Mouse (Mus musculus) hindbrain, embryonic 16.5 days (tissue): ENCODE results near the gene Rasgrp1. TPM values are rescaled to one million over a fixed set of nuclear protein-coding genes. Genes with fewer than 3 reads are reported as not detected.

Source experiments
- ATAC-seq: fragments of 200-750 bp; cut with Nextera tagmentation; 2 replicates; pipeline ENCODE4 v1.8.0; 2017; ENCODE audit warnings: moderate TSS enrichment, moderate library complexity
- H3K27ac ChIP-seq: fragments of 300-500 bp; sonication (generic); 2 replicates; pipeline ENCODE4 v1.5.1; 2014; ENCODE audit warnings: low read depth, mild to moderate bottlenecking, control low read depth, low read length, moderate library complexity
- H3K27me3 ChIP-seq: fragments of 300-500 bp; sonication (generic); replicated peaks from 2 replicates; pipeline ENCODE4 v1.6.1; 2014; ENCODE audit warnings: low read length; ENCODE audit not compliant: control insufficient read depth, insufficient read depth
- H3K36me3 ChIP-seq: fragments of 300-500 bp; sonication (generic); 2 replicates; pipeline ENCODE4 v1.6.1; 2014; ENCODE audit warnings: mild to moderate bottlenecking, low read length, moderate library complexity, mixed read lengths; ENCODE audit not compliant: control insufficient read depth, insufficient read depth
- H3K4me1 ChIP-seq: fragments of 300-500 bp; sonication (generic); 2 replicates; pipeline ENCODE4 v1.6.1; 2014; ENCODE audit warnings: low read depth, low read length; ENCODE audit not compliant: control insufficient read depth, insufficient read depth
- H3K4me2 ChIP-seq: fragments of 300-500 bp; sonication (generic); 2 replicates; pipeline ENCODE4 v1.6.1; 2014; ENCODE audit warnings: mild to moderate bottlenecking, low read length, control low read depth, moderate library complexity
- H3K4me3 ChIP-seq: fragments of 300-500 bp; sonication (generic); 2 replicates; pipeline ENCODE4 v1.5.1; 2014; ENCODE audit warnings: mild to moderate bottlenecking, low read length, control low read depth, moderate library complexity
- H3K9ac ChIP-seq: fragments of 300-500 bp; sonication (generic); 2 replicates; pipeline ENCODE4 v1.6.1; 2014; ENCODE audit warnings: low read depth, mild to moderate bottlenecking, control low read depth, low read length, moderate library complexity
- H3K9me3 ChIP-seq: fragments of 300-500 bp; sonication (generic); 2 replicates; pipeline ENCODE4 v1.6.1; 2014; ENCODE audit warnings: mild to moderate bottlenecking, low read length, moderate library complexity; ENCODE audit not compliant: control insufficient read depth
- WGBS: fragments of 180-500 bp; shearing (Covaris S2); extraction: QIAGEN DNeasy Blood & Tissue Kit; methylation state at CpG from one replicate; pipeline ENCODE4 v1.1.7; 2014; 5-methylcytosine and 5-hydroxymethylcytosine counted together
- polyA plus RNA-seq: library from polyadenylated mRNA; unstranded; fragments of >200 nt; fragmentation: Nextera tagmentation; extraction: Ambion mirVana; gene quantifications from 2 replicates; pipeline ENCODE4 v1.2.1, GENCODE M21; 2015

Rasgrp1 gene
- polyA plus RNA-seq, 1 experiment from 2014 or later: 2.5 TPM

DNA sequence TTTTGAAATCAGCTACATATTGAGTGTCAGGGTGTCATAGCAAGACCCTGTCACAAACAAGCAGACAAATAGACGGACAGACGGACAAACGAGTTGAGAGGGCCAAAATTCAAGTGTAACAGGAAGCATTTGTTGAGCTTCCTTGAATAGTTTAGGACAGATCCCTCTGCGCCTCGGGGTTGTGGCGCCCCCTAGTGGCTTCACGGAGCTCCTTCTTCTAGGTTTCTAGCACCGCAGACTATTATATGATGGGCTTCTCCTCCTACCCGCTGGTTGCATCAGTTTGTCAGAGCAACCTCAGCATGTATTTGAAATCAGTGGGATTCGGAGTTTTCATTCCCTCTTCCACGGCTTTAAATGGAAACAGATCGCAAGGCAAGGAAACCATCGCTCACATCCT, 111.5 kb downstream of the Rasgrp1 start:
- Histone ChIP-seq H3K27ac (no peak overlapping the region), H3K36me3 (no peaks in the 10 kb centered on the region), H3K4me2 (peak overlapping the region; percentile 37), H3K9ac (peak overlapping the region; percentile 28; the same call in 1 of the 2 replicates), H3K9me3 (no peaks in the 10 kb centered on the region), H3K4me1 (peaks cover 7% of the 10 kb centered on the region; the same call in 1 of the 2 replicates), H3K27me3 (0 out of 2 replicates have a peak, but pooled peaks cover 2% of the 10 kb centered on the region), H3K4me3 (no peak overlapping the region)
- ATAC-seq: peak; percentile 88
- WGBS: 4% methylated on average over 13 of the region's 13 CpGs

DNA sequence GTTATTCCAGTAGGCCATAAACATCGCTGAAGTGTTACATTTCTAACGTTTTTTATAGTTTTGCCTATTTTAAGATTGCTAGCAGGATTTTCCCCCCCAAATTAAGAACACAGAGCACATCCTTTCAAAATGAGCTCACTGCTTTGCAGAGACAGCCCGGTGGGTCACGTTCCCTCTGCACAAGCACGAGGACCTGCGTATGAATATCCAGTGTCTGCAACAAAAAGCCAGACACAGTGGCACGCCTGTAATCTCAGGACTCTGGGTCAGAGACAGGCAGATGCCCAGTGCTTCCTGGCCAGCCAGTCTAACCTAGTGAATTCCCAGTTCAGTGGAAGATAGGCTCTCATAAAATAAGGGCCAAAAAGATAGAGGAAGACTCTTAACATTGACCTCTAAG, 112.5 kb downstream of the Rasgrp1 start:
- H3K27ac ChIP-seq: no peak overlapping the region
- H3K36me3 ChIP-seq: no peaks in the 10 kb centered on the region
- H3K9me3 ChIP-seq: no peaks in the 10 kb centered on the region
- H3K27me3 ChIP-seq: 0 out of 2 replicates have a peak, but pooled peaks cover 2% of the 10 kb centered on the region
- no peak overlapping the region for H3K4me2 ChIP-seq
- no peak overlapping the region for H3K4me3 ChIP-seq
- no peak for ATAC-seq
- H3K4me1 ChIP-seq: peaks cover 7% of the 10 kb centered on the region; the same call in 1 of the 2 replicates
- 78% methylated on average over 7 of the region's 7 CpGs for WGBS
- no peak overlapping the region for H3K9ac ChIP-seq

Other genes with a start within 250 kb of the Rasgrp1 start
- gene Spred1, start 221.6 kb downstream of the Rasgrp1 start, polyA plus RNA-seq: 7.4 and 7.7 TPM in 2 replicates
- 7.6 and 11.1 TPM in 2 replicates for gene Fam98b, start 93.3 kb downstream of the Rasgrp1 start, polyA plus RNA-seq